Mouse (Mus musculus) E14TG2a.4 (cell line): ENCODE measurements around the gene Hist2h2aa1.

Source experiments
- CTCF ChIP-seq: conservative IDR thresholded peaks from 2 replicates; pipeline ENCODE4 v1.5.1; 2014; ENCODE audit warnings: low read length
- NANOG ChIP-seq: IDR thresholded peaks from 2 replicates; pipeline ENCODE4 v1.6.1; 2014; ENCODE audit warnings: borderline replicate concordance, low read length, mixed read lengths

GRCm38 (mm10) chr3:96250890-96251289 is 5.6 kb downstream of the Hist2h2aa1 start:
- TF ChIP-seq CTCF (no peak), NANOG (no peak)
